Mouse (Mus musculus) embryonic facial prominence, embryonic 13.5 days (tissue): Measurements from ENCODE around the gene Prkg1. TPM values are rescaled to one million over a fixed set of nuclear protein-coding genes. Genes with fewer than 3 reads are reported as not detected.

Source experiments
- ATAC-seq: fragments of 200-750 bp; cut with Nextera tagmentation; 2 replicates; pipeline ENCODE4 v1.8.0; 2017; ENCODE audit warnings: low read depth; ENCODE audit not compliant: insufficient number of reproducible peaks, insufficient read depth, low FRiP score, low TSS enrichment
- H3K27ac ChIP-seq: fragments of 300-500 bp; sonication (generic); 2 replicates; pipeline ENCODE4 v1.5.1; 2015; ENCODE audit warnings: moderate library complexity, mild to moderate bottlenecking, inconsistent platforms
- H3K27me3 ChIP-seq: fragments of 300-500 bp; sonication (generic); 2 replicates; pipeline ENCODE4 v1.6.1; 2015; ENCODE audit warnings: mild to moderate bottlenecking, inconsistent platforms
- H3K36me3 ChIP-seq: fragments of 300-500 bp; sonication (generic); 2 replicates; pipeline ENCODE4 v1.6.1; 2015; ENCODE audit warnings: mild to moderate bottlenecking, inconsistent platforms
- H3K4me1 ChIP-seq: fragments of 300-500 bp; sonication (generic); 2 replicates; pipeline ENCODE4 v1.6.1; 2015; ENCODE audit warnings: inconsistent platforms
- H3K4me2 ChIP-seq: fragments of 300-500 bp; sonication (generic); 2 replicates; pipeline ENCODE4 v1.6.1; 2015; ENCODE audit warnings: moderate library complexity, mild to moderate bottlenecking, inconsistent platforms
- H3K4me3 ChIP-seq: fragments of 300-500 bp; sonication (generic); 2 replicates; pipeline ENCODE4 v1.5.1; 2015; ENCODE audit warnings: mild to moderate bottlenecking, inconsistent platforms
- H3K9ac ChIP-seq: fragments of 300-500 bp; sonication (generic); 2 replicates; pipeline ENCODE4 v1.6.1; 2015; ENCODE audit warnings: mild to moderate bottlenecking, inconsistent platforms
- H3K9me3 ChIP-seq: fragments of 300-500 bp; sonication (generic); 2 replicates; pipeline ENCODE4 v1.6.1; 2016; ENCODE audit warnings: inconsistent platforms
- WGBS: fragments of 180-500 bp; shearing (Covaris S2); methylation state at CpG from one replicate; pipeline ENCODE4 v1.1.7; 2015; ENCODE audit warnings: mixed read lengths; 5-methylcytosine and 5-hydroxymethylcytosine counted together
- polyA plus RNA-seq: library from polyadenylated mRNA; unstranded; fragments of >200 nt; fragmentation: Nextera tagmentation; extraction: Ambion mirVana; gene quantifications from 2 replicates; pipeline ENCODE4 v1.2.1, GENCODE M21; 2015

Prkg1 gene
- polyA plus RNA-seq, 1 experiment from 2014 or later = 9.1 TPM

GRCm38 (mm10) chr19:31763951-31764800 is 657 bp downstream of the Prkg1 start:
- Histone ChIP-seq H3K36me3 (no peaks in the 10 kb centered on the region), H3K9me3 (no peaks in the 10 kb centered on the region), H3K4me2 (peak overlapping the region; percentile 95), H3K4me3 (peak overlapping the region; percentile 60), H3K4me1 (peaks cover 25% of the 10 kb centered on the region), H3K27ac (peak overlapping the region; percentile 49; the same call in 1 of the 2 replicates), H3K9ac (peak overlapping the region; percentile 72), H3K27me3 (peaks cover 13% of the 10 kb centered on the region)
- WGBS = under 1% methylated on average over 56 of the region's 56 CpGs
- ATAC-seq = 0 out of 2 replicates have a peak, but pooled peaks have one; percentile 4

DNA sequence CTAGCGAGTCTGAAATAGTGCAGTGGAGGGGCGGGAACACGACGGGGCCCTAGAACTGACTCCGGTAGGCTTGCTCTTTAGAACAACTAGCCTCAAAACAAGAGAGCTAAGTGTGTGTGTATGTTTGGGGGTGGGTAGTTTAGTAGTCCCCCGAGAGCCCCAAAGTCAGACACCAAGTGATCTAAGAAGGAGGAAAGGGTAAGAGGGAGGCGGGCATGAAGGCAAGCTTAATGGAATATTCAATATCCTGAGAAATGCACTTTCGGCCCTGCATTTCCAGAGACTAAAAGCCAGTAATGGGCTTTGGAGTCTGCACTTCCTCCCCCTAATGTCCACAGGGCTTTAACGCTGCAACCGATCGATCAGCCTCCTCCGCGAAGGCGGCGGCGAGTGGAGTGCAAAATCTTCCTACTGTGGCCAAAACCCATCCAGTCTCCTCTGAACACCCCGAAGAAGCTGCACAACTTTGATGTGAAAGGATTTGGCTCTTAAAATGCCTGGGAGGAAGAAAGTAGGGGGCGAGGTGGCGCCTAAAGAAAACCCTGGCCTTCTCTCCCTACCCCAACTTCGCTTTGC is 1.5 kb downstream of the Prkg1 start:
- no peak overlapping the region for H3K27ac ChIP-seq
- peaks cover 13% of the 10 kb centered on the region for H3K27me3 ChIP-seq
- 8% methylated on average over 20 of the region's 20 CpGs for WGBS

GRCm38 (mm10) chr19:31762411-31763245 is 2.2 kb downstream of the Prkg1 start:
- under 1% methylated on average over 24 of the region's 24 CpGs for WGBS
- Histone ChIP-seq H3K9ac (peak overlapping the region; percentile 66), H3K4me1 (peaks cover 25% of the 10 kb centered on the region), H3K36me3 (no peaks in the 10 kb centered on the region), H3K4me2 (peak overlapping the region; percentile 95), H3K9me3 (no peaks in the 10 kb centered on the region), H3K27ac (no peak overlapping the region), H3K27me3 (peaks cover 13% of the 10 kb centered on the region), H3K4me3 (peak overlapping the region; percentile 60)
- ATAC-seq = no peak

More for the DNA sequence above, 1.5 kb downstream of the Prkg1 start:
- Histone ChIP-seq H3K4me3 (peak overlapping the region; percentile 60), H3K36me3 (no peaks in the 10 kb centered on the region), H3K9me3 (no peaks in the 10 kb centered on the region), H3K4me2 (peak overlapping the region; percentile 95), H3K9ac (peak overlapping the region; percentile 72; the same call in 1 of the 2 replicates), H3K4me1 (peaks cover 25% of the 10 kb centered on the region)
- ATAC-seq = no peak

DNA sequence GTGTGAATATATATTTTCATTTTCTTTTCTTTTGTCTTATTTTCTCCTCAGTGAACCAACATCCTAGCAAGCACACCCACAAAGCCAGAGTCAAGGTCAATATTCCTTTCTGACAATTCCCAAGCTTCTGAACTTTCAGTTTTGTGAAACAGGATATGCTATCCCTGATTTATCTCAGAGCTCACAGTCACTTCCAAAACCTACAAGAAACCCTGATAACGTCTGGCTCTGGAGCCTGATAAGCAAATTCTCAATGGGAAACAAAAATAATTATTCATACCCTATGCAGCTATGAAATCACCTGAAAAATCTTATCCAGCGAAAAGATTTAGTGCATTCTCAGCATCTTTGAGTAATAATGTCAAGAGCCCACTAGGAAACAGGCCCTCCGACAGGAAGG is 5.0 kb downstream of the Prkg1 start:
- peaks cover 13% of the 10 kb centered on the region for H3K27me3 ChIP-seq
- 57% methylated on average over 3 of the region's 3 CpGs for WGBS
- no peak overlapping the region for H3K4me3 ChIP-seq
- peaks cover 26% of the 10 kb centered on the region for H3K4me1 ChIP-seq
- no peaks in the 10 kb centered on the region for H3K9me3 ChIP-seq
- no peak overlapping the region for H3K4me2 ChIP-seq
- H3K36me3 ChIP-seq = no peaks in the 10 kb centered on the region
- ATAC-seq = no peak
- no peak overlapping the region for H3K9ac ChIP-seq
- no peak overlapping the region for H3K27ac ChIP-seq

DNA sequence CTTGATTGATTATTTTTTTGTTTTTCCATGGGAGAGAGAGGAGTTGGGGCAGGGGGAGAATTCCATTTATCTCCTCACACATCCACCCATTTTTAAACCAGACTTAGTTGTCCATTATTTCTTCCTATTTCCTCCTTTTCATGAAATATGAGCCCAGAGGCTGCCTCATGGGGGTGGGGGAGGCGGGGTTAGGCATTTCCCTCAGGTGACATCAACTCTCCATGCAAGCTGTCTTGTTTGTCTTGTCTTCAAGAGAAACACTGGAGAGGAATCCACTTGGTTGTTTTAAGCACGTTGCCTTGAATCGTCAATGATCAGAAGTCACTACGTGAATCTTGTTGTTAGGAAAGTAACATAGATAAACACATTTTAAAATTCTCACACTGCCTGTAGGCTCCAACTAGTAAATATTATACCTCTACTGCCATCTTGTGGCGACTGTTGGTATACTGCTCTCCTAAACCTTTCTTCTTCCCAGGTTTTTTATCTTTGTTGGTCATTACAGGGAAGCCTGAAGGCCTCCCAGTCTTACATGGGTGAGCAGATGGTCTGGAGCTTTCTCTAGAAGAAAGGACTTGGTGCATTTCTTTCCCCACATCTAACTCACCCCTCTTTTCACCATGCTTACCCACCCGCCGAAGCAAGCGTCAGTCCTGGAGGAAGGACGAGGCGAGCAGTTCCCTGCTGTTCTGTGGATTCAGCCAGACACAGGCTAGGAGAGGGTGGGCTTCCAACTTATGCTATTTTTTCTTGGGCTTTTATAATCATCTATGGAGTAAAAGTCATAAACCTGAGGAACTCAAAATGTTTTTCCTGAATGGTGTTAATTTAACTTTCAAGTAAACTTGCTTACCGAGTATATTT is 8.7 kb downstream of the Prkg1 start:
- Histone ChIP-seq H3K9ac (peak overlapping the region; percentile 4; the same call in 1 of the 2 replicates), H3K4me2 (peak overlapping the region; percentile 48), H3K4me1 (peaks cover 12% of the 10 kb centered on the region), H3K27me3 (no peaks in the 10 kb centered on the region), H3K9me3 (no peaks in the 10 kb centered on the region), H3K4me3 (no peak overlapping the region), H3K27ac (no peak overlapping the region), H3K36me3 (no peaks in the 10 kb centered on the region)
- 38% methylated on average over 11 of the region's 11 CpGs for WGBS
- ATAC-seq = 0 out of 2 replicates have a peak, but pooled peaks have one; percentile 48

- no peak overlapping the region for H3K4me2 ChIP-seq
- H3K36me3 ChIP-seq = no peaks in the 10 kb centered on the region
- ATAC-seq = no peak
- H3K9me3 ChIP-seq = no peaks in the 10 kb centered on the region
- WGBS = 45% methylated on average over 9 of the region's 9 CpGs
- H3K9ac ChIP-seq = no peak overlapping the region
- H3K4me1 ChIP-seq = peaks cover 12% of the 10 kb centered on the region
- 0 out of 2 replicates have a peak overlapping the region, but pooled peaks have one; percentile 11 for H3K27ac ChIP-seq
- H3K4me3 ChIP-seq = no peak overlapping the region
- H3K27me3 ChIP-seq = no peaks in the 10 kb centered on the region
These were observed 10.1 kb downstream of the Prkg1 start for GRCm38 (mm10) chr19:31754642-31755287.

GRCm38 (mm10) chr19:31750976-31751676 is 13.7 kb downstream of the Prkg1 start:
- H3K9me3 ChIP-seq = no peaks in the 10 kb centered on the region
- WGBS = 50% methylated on average over 11 of the region's 11 CpGs
- no peak overlapping the region for H3K9ac ChIP-seq
- no peak overlapping the region for H3K4me2 ChIP-seq
- H3K36me3 ChIP-seq = no peaks in the 10 kb centered on the region
- no peak for ATAC-seq
- no peak overlapping the region for H3K4me3 ChIP-seq
- H3K27me3 ChIP-seq = no peaks in the 10 kb centered on the region
- peaks cover 17% of the 10 kb centered on the region for H3K4me1 ChIP-seq
- H3K27ac ChIP-seq = no peak overlapping the region

GRCm38 (mm10) chr19:31746635-31747034 is 18.2 kb downstream of the Prkg1 start:
- ATAC-seq = no peak
- Histone ChIP-seq H3K4me3 (no peak overlapping the region), H3K4me1 (peaks cover 9% of the 10 kb centered on the region; the same call in 1 of the 2 replicates), H3K36me3 (no peaks in the 10 kb centered on the region), H3K27ac (no peak overlapping the region), H3K4me2 (no peak overlapping the region), H3K9me3 (no peaks in the 10 kb centered on the region), H3K27me3 (no peaks in the 10 kb centered on the region), H3K9ac (no peak overlapping the region)
- WGBS = 7% methylated on average over 2 of the region's 2 CpGs

DNA sequence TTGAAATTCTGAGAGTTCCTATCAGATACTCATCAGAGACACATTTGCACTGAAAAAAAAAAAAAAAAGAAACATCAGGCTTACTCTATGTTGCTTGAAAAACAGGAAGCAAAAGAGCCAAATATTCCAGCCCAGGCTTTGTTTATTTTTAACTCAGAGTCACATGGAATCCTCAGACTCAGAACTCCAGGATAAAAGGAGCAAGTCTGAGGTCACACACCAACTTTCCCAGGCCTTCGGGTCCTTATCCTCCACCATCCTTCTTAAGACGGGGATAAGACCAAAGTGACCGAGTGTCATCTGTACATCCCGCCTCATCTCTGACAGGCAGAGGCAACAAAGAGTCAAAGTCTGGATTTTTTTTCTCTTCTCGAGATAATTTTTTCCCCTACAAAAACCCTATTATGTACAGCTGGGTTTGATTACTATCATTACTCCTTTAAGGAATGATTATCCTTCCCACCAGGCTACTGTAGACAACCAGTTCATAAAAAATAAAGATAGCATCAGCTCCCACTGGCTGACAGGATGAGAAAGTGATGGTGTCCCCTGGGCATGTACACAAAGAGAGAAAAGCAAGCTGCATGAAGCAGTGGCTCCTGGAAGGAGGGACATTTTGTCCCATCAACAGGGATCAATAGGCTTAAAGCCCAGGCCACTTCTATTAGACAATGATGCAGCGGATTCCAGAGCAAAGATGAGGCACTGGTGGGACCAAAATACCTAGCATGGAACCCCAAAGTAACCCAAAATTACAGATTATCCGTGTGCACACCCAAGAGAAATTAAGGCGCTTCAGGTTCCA is 21.4 kb downstream of the Prkg1 start:
- H3K27ac ChIP-seq = no peak overlapping the region
- peaks cover 6% of the 10 kb centered on the region; the same call in 1 of the 2 replicates for H3K4me1 ChIP-seq
- H3K36me3 ChIP-seq = no peaks in the 10 kb centered on the region
- no peak for ATAC-seq
- H3K9me3 ChIP-seq = no peaks in the 10 kb centered on the region
- 56% methylated on average over 8 of the region's 8 CpGs for WGBS
- H3K4me2 ChIP-seq = no peak overlapping the region
- H3K4me3 ChIP-seq = no peak overlapping the region
- H3K27me3 ChIP-seq = no peaks in the 10 kb centered on the region
- H3K9ac ChIP-seq = no peak overlapping the region
